Mouse (Mus musculus): ENCODE measurements around the gene Wdr83. TPM values are rescaled to one million over a fixed set of nuclear protein-coding genes. Genes with fewer than 3 reads are reported as not detected.

Gene Wdr83
- polyA plus RNA-seq, 1 experiment from 2014 or later: 33.8 TPM

DNA sequence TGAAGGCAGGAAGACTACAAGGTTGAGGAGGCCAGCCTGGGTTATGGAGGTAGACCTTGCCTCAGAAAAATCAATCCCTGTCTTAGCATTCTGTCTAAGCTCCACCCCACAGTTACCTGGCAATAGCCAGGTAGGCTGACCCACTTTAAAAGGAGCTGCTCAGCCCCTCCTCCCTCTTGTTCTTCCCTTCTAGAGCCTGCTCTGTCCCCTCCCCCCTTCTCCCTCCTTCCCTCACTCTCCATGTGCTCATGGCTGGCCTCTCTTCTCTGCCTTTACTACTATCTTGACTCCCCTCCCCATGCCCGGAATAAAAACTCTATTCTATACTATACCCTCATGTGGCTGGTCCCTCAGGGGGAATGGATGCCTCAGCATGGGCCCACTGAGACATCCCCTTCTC, 47.2 kb downstream of the Wdr83 start:
- no peak for DNase-seq (ENCODE audit: low spot score)
- 68% methylated on average over 1 of the region's 1 CpGs for WGBS

GRCm38 (mm10) chr8:85032622-85033311, 48.3 kb downstream of the Wdr83 start:
- H3K9me3 ChIP-seq (replicated peaks; ENCODE audit: low read length): no peaks in the 10 kb centered on the region
- peaks cover 26% of the 10 kb centered on the region for H3K36me3 ChIP-seq (ENCODE audit: insufficient read depth, low read length)
- H3K9ac ChIP-seq (ENCODE audit: low read depth, low read length): no peak overlapping the region
- no peak for TF ChIP-seq CTCF (IDR thresholded peaks at IDR 0.05; ENCODE audit: low read depth)
- peak overlapping the region; percentile 54; the same call in 1 of the 2 replicates for H3K27ac ChIP-seq
- WGBS: 80% methylated on average over 4 of the region's 4 CpGs
- H3K4me3 ChIP-seq (replicated peaks; ENCODE audit: low read depth, low read length): no peak overlapping the region
- no peak for ATAC-seq (replicated peaks; ENCODE audit: low FRiP score, low read depth)
- no peak overlapping the region for H3K4me2 ChIP-seq (ENCODE audit: low read length)
- H3K4me1 ChIP-seq (replicated peaks; ENCODE audit: insufficient read depth, low read length): peaks cover 13% of the 10 kb centered on the region; the same call in 1 of the 2 replicates
- no peaks in the 10 kb centered on the region for H3K27me3 ChIP-seq (ENCODE audit: insufficient read depth, low read length)
- no peak for DNase-seq (ENCODE audit: low spot score)

More for the DNA sequence above, 47.2 kb downstream of the Wdr83 start:
- TF ChIP-seq CTCF (IDR thresholded peaks at IDR 0.05; ENCODE audit: low read depth): no peak
- Histone ChIP-seq H3K4me1 (replicated peaks; ENCODE audit: insufficient read depth, low read length) (peaks cover 12% of the 10 kb centered on the region), H3K9ac (ENCODE audit: low read depth, low read length) (no peak overlapping the region), H3K27ac (no peak overlapping the region; the same call in 1 of the 2 replicates), H3K4me2 (ENCODE audit: low read length) (no peak overlapping the region), H3K36me3 (ENCODE audit: insufficient read depth, low read length) (peaks cover 26% of the 10 kb centered on the region), H3K9me3 (replicated peaks; ENCODE audit: low read length) (no peaks in the 10 kb centered on the region), H3K27me3 (ENCODE audit: insufficient read depth, low read length) (no peaks in the 10 kb centered on the region), H3K4me3 (replicated peaks; ENCODE audit: low read depth, low read length) (no peak overlapping the region)
- no peak for ATAC-seq (replicated peaks; ENCODE audit: low FRiP score, low read depth)

DNA sequence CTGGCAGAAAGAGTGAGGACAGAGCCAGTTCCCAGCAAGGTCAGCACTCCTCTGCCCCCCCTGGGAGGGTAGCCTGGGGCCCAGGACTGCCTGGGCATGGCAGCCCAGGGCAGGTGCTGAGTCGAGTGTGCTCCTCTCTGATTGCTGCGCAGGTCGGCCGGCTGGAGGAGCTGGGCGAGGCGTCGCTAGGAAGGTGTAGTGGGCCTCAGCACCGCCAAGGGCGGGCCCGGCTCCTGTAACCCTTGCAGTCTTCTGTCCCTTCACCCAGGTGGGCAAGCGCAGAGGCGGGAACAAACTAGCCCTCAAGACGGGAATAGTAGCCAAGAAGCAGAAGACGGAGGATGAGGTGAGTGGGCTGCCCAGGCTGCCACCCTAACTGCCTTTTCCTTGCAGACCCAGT, 51.8 kb downstream of the Wdr83 start:
- Histone ChIP-seq H3K36me3 (ENCODE audit: insufficient read depth, low read length) (peaks cover 26% of the 10 kb centered on the region), H3K4me2 (ENCODE audit: low read length) (peak overlapping the region; percentile 50; the same call in 1 of the 2 replicates), H3K9me3 (replicated peaks; ENCODE audit: low read length) (no peaks in the 10 kb centered on the region), H3K27me3 (ENCODE audit: insufficient read depth, low read length) (no peaks in the 10 kb centered on the region), H3K9ac (ENCODE audit: low read depth, low read length) (no peak overlapping the region), H3K27ac (no peak overlapping the region), H3K4me3 (replicated peaks; ENCODE audit: low read depth, low read length) (no peak overlapping the region), H3K4me1 (replicated peaks; ENCODE audit: insufficient read depth, low read length) (peaks cover 12% of the 10 kb centered on the region)
- ATAC-seq (replicated peaks; ENCODE audit: low FRiP score, low read depth) (no peak), DNase-seq (ENCODE audit: low spot score) (no peak)
- WGBS: 88% methylated on average over 14 of the region's 14 CpGs
- TF ChIP-seq CTCF (IDR thresholded peaks at IDR 0.05; ENCODE audit: low read depth): no peak

DNA sequence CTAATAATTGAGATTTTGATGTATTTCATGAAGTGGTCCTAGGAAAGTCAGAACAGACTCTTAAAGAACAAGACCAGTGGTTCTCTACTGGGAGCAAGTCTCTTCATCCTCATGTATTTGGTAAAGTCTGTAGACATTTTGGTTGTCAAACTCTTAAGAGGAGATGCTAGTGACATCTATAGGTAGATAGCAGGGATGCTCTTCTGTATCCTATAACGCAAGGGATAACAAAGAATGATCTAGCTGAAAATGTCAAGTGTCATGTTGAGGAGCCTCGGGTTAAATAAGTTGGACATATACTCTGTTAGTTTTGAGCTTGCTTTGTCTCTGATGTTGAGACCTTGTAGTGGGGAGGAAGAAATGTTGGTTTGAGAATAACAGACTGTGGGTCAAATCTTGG, 53.2 kb downstream of the Wdr83 start:
- H3K9ac ChIP-seq (ENCODE audit: low read depth, low read length): peak overlapping the region; percentile 99
- H3K4me3 ChIP-seq (replicated peaks; ENCODE audit: low read depth, low read length): peak overlapping the region; percentile 98
- 8% methylated on average over 2 of the region's 2 CpGs for WGBS
- no peaks in the 10 kb centered on the region for H3K27me3 ChIP-seq (ENCODE audit: insufficient read depth, low read length)
- H3K9me3 ChIP-seq (replicated peaks; ENCODE audit: low read length): no peaks in the 10 kb centered on the region
- H3K4me1 ChIP-seq (replicated peaks; ENCODE audit: insufficient read depth, low read length): peaks cover 14% of the 10 kb centered on the region
- peak overlapping the region; percentile 50 for H3K4me2 ChIP-seq (ENCODE audit: low read length)
- no peak overlapping the region for H3K27ac ChIP-seq
- H3K36me3 ChIP-seq (ENCODE audit: insufficient read depth, low read length): peaks cover 29% of the 10 kb centered on the region
- DNase-seq (ENCODE audit: low spot score) (peak; percentile 17), ATAC-seq (replicated peaks; ENCODE audit: low FRiP score, low read depth) (no peak)
- no peak for TF ChIP-seq CTCF (IDR thresholded peaks at IDR 0.05; ENCODE audit: low read depth)

DNA sequence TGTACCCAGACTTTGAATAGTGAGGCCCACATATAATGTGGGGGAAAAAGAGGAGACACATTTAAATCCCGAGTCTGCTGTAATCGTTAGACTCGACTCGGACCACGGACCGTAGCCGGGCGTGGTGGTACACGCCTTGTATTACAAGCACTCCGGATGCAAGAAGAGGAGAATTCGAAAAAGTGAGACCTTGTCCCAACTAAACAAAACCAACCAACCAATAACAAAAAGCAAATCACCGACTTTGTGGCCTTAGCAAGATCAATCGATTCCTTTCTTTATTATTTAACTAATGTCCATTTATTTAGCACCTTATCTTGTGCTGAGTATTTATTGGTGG, 53.6 kb downstream of the Wdr83 start:
- DNase-seq (ENCODE audit: low spot score): no peak
- Histone ChIP-seq H3K4me2 (ENCODE audit: low read length) (peak overlapping the region; percentile 50), H3K4me1 (replicated peaks; ENCODE audit: insufficient read depth, low read length) (peaks cover 14% of the 10 kb centered on the region), H3K9ac (ENCODE audit: low read depth, low read length) (peak overlapping the region; percentile 99), H3K27me3 (ENCODE audit: insufficient read depth, low read length) (no peaks in the 10 kb centered on the region), H3K27ac (peak overlapping the region; percentile 91), H3K4me3 (replicated peaks; ENCODE audit: low read depth, low read length) (peak overlapping the region; percentile 98), H3K36me3 (ENCODE audit: insufficient read depth, low read length) (peaks cover 29% of the 10 kb centered on the region), H3K9me3 (replicated peaks; ENCODE audit: low read length) (no peaks in the 10 kb centered on the region)
- 1% methylated on average over 13 of the region's 13 CpGs for WGBS
- no peak for ATAC-seq (replicated peaks; ENCODE audit: low FRiP score, low read depth)
- TF ChIP-seq CTCF (IDR thresholded peaks at IDR 0.05; ENCODE audit: low read depth): no peak

DNA sequence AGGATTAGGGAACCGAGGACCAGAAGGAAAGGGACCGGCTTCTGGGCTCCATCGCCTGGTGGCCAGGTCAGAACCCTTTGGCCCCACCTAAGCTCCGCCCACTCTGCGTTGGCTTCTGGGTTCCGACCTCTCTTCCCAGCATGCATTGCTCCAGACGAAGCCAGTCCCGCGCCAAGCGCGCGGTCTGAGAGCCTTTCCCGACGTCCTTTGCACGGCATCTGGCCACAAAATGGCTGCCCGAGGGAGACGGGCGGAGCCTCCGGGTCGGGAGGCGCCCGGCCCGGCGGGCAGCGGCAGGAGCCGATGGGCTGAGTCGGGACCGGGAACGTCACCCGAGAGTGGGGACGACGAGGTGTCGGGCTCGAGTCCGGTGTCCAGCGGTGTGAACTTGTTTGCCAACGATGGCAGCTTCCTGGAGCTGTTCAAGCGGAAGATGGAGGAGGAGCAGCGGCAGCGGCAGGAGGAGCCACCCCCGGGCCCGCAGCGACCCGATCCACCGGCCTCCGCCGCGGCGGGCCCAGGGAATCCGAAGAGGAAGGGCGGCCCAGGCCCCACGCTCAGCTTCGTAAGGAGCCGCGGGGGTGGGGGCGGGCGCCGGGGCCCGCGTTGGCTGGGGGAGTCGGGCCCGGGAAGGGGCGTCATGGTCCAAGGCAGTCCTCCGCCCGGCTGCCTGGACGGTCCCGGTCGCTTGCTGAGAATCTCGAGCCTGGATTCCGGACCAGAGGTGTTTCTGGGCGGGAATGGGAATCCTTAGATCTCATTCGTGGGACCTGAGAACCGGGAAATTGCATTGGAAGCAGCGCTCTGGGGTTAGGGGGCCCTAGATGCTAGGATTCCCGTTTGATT, 54.2 kb downstream of the Wdr83 start, which contains the start of gene Trir:
Gene Trir, plus strand, starts transcription at position 154 of the 846 bp plus-strand sequence.
- Histone ChIP-seq H3K27me3 (ENCODE audit: insufficient read depth, low read length) (no peaks in the 10 kb centered on the region), H3K4me1 (replicated peaks; ENCODE audit: insufficient read depth, low read length) (peaks cover 14% of the 10 kb centered on the region), H3K4me2 (ENCODE audit: low read length) (peak within 1 kb of the TSS; percentile 93), H3K4me3 (replicated peaks; ENCODE audit: low read depth, low read length) (peak within 1 kb of the TSS; percentile 98), H3K9me3 (replicated peaks; ENCODE audit: low read length) (no peaks in the 10 kb centered on the region), H3K9ac (ENCODE audit: low read depth, low read length) (peak within 1 kb of the TSS; percentile 99), H3K36me3 (ENCODE audit: insufficient read depth, low read length) (peaks cover 24% of the 10 kb centered on the region), H3K27ac (peak within 1 kb of the TSS; percentile 91)
- ATAC-seq (replicated peaks; ENCODE audit: low FRiP score, low read depth) (peak; percentile 79), DNase-seq (ENCODE audit: low spot score) (peak; percentile 98)
- WGBS: under 1% methylated on average over 70 of the region's 75 CpGs
- no peak for TF ChIP-seq CTCF (IDR thresholded peaks at IDR 0.05; ENCODE audit: low read depth)
